Mouse (Mus musculus): ENCODE measurements at regions not wholly inside any gene's neighbourhood (a gene's known extent, or its start where the extent isn't known, plus 50 kb on each side); places are given as distances from the start of the nearest gene placed in this dataset.
A peak's percentile ranks its signal among the peaks of the same experiment; 100 is the strongest.

DNA sequence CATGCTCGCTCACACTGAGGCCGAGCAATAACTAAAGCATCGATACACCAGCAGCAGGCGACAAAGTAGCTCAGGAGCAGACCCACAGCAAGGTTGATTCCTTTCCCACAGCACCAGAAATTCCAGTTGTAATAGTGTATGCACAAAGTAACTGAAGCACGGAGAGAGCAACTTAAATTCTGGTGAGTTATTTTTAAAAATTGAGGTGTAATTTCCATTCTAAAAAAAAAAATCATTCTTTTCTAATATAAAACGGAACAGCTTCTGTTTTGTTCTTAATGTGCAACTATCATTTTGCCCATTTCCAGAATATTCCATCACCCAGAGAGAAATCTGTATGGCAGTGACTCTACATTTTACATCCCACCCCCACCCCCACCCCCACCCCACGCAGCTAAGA lies 202.1 kb upstream of the Runx1 start:
- no peak for DNase-seq (ENCODE audit: inconsistent age in 2 of 2, low spot score in 1 of 2)

DNA sequence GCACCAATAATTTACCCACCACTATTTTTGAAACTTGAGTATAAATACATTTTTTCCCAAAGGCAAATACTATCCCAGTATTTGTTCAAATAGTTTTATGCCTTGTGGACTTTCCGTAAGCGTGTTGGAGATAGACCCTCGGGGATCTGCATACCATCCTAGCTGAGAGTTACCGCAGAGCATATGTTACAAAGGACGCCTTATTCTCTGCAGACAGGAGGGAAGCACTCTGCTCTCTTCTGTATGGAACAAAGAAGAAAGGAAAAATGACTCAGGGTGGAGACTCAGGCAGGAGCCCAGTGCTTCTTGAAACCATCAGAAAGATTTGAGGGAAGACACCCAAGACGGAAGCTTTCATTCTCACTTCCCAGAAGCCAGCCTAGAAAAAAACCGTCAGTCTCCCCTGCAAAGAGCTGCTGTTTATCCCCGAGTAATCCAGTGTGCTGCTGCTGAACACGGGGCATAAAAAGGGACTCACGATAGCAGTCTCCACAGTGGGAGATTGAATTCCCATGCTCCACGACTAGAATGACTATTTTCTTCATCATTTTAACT lies 200.2 kb upstream of the Runx1 start:
- DNase-seq (ENCODE audit: inconsistent age in 2 of 2, low spot score in 1 of 2), result no peak

GRCm38 (mm10) chr16:93019800-93020555 lies 194.0 kb upstream of the Runx1 start:
- DNase-seq (ENCODE audit: inconsistent age in 2 of 2, low spot score in 1 of 2), result no peak

DNA sequence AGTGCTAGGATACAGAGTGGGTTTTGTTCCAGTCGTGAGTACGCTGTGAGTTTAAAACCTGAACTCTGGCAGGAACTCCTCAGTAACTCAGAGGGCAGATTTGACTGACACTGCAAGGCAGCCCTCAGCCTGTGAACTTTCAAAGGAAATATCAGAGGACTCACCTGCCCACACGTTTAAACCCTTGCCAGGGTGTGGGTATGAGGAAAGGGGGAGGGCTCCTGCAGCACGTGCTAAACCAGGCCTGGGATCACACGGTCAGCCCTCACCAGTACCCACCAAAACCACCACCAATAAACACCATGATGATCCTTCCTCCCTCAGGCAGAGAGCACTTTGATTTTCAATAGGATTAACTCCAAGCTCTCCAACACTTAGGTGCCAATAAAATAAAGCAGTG lies 192.8 kb upstream of the Runx1 start:
- DNase-seq (ENCODE audit: inconsistent age in 2 of 2, low spot score in 1 of 2), result no peak

- no peak for DNase-seq (ENCODE audit: inconsistent age in 2 of 2, low spot score in 1 of 2)
Measured at GRCm38 (mm10) chr16:93017025-93017424, 191.1 kb upstream of the Runx1 start.

DNA sequence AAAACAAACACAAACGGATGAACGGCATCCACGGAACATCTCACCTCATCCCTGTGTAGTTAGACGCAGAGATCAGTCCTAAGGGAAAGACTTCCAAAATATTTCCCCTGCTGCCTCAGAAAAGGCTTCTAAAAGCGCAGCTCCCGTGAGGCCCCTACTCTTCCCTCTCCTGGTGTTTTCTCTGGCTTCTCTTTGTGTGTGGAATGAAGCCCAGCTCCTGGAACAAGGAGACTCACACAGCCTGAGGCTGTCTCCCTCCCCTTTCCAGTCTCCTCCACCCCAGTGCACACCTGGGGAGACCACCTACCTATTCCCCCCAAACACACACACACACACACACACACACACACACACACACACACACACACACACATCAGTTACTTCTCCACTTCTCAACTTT lies 189.7 kb upstream of the Runx1 start:
- no peak for DNase-seq (ENCODE audit: inconsistent age in 2 of 2, low spot score in 1 of 2)

DNA sequence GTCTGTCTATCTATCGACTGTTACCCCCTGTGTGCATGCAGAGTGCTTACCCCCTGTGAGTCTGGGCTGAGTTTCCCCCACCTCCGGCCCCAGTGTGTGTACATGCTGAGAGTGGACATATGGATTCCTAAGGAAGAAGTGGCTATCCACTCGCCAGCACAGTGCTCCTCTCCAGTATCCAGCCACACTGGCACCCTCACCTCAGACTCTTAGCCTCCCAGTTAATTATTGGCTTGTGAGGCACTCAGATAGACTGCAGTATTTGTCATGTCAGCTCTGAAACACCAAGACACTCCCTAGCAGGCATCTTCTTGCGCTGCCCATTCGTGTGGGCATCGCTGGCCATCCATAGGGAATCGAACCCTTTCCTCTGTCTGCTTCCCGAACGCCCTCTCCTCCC lies 189.0 kb upstream of the Runx1 start:
- DNase-seq (ENCODE audit: inconsistent age in 2 of 2, low spot score in 1 of 2), result no peak

- no peak for DNase-seq (ENCODE audit: inconsistent age in 2 of 2, low spot score in 1 of 2)
Measured at GRCm38 (mm10) chr16:93013881-93014280, 187.9 kb upstream of the Runx1 start.

GRCm38 (mm10) chr16:93013256-93013655 lies 187.3 kb upstream of the Runx1 start:
- peak; percentile 21 to 63 for DNase-seq (ENCODE audit: inconsistent age in 2 of 2, low spot score in 1 of 2)

- DNase-seq (ENCODE audit: inconsistent age in 2 of 2, low spot score in 1 of 2), result no peak
Measured at GRCm38 (mm10) chr16:93011474-93011873, 185.5 kb upstream of the Runx1 start.

- DNase-seq (ENCODE audit: inconsistent age in 2 of 2, low spot score in 1 of 2), result peak; percentile 80 to 83
Measured at GRCm38 (mm10) chr16:93006321-93006984, 180.5 kb upstream of the Runx1 start.

DNA sequence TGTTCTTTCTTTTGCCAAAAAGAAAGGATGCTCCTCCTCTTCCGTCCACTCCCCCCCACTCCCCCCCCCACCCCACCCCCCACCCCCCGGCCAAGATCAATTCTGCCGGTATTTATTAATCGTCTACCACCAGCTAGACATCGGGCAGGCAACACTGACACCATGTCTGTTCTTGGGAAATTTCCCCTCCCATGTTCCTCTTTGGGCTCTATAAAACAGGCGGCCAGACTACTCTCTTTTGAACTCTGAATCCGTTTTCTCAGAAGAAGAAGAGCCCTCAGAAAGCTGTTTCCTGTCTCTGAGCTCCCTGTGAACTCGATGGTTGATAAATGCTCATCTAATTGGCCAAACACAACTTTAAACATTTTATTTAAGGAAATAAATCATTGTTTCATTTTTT lies 179.5 kb upstream of the Runx1 start:
- no peak for DNase-seq (ENCODE audit: inconsistent age in 2 of 2, low spot score in 1 of 2)

GRCm38 (mm10) chr16:93003830-93004229 lies 177.9 kb upstream of the Runx1 start:
- no peak for DNase-seq (ENCODE audit: inconsistent age in 2 of 2, low spot score in 1 of 2)

- DNase-seq (ENCODE audit: inconsistent age in 2 of 2, low spot score in 1 of 2), result no peak
Measured at GRCm38 (mm10) chr16:92998689-92999088, 172.7 kb upstream of the Runx1 start.

GRCm38 (mm10) chr16:92997636-92998035 lies 171.7 kb upstream of the Runx1 start:
- no peak for DNase-seq (ENCODE audit: inconsistent age in 2 of 2, low spot score in 1 of 2)

- no peak for DNase-seq (ENCODE audit: inconsistent age in 2 of 2, low spot score in 1 of 2)
Measured at GRCm38 (mm10) chr16:92995993-92996350, 170.0 kb upstream of the Runx1 start.

DNA sequence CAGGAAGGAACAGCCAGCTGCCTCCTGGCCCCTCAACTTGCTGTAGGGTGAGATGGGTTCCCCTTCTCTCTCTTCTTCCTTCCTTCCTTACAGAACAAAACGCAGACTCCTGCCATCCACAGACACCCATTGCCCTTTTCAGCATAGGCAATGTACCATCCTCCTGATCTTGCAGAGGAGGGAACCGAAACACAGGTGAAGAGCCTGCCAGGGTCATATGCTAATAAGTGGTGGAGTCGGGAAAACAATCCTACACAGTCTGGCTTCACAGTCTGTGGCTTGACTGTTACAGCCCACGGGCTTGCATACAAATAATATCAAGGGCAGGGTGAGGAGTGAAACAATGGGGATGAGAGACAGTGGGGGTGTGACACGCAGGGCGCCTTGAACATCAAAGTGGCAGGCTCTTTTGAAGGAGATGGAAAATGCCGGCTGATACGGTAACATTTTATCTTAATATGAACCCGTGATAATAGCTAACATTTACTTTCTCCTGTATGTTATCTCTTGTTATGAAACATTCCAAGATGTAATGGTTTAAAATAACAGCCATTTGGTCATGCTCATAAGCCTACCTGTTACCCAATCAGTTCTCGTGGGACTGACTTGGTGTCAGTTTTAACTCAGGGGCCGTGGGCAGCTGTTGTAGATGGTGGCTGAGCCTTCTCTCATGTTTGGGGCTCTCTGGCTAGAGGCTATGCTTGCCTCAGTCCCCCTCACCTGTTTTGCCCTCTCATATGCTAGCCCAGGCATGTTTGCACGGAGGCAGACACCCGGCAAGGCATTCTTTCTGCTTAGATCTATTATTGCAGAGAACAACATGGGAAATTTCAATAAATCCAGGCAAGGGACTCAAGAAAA lies 169.4 kb upstream of the Runx1 start:
- no peak for DNase-seq (ENCODE audit: inconsistent age in 2 of 2, low spot score in 1 of 2)

GRCm38 (mm10) chr16:92992876-92993275 lies 166.9 kb upstream of the Runx1 start:
- no peak for DNase-seq (ENCODE audit: inconsistent age in 2 of 2, low spot score in 1 of 2)

DNA sequence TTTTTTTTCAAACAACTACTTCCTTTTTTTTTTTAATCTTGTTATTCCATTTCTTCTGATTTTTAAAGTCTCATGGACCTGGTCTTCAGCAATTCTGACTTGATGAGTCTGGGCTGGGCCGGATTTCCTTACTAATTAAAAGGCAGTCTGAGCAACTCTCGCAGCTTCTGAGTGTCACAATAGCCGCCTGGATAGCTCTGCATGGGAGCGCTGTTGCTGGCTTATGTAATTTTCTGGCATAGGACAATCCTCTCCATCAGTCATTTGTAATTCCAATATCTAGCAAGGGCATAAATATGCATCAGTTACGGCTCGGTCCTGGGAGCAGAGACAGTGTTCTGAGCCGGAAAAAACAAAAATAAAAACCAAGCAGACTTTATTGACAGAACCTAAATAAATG lies 165.5 kb upstream of the Runx1 start:
- no peak for DNase-seq (ENCODE audit: inconsistent age in 2 of 2, low spot score in 1 of 2)

GRCm38 (mm10) chr16:92988416-92988815 lies 162.5 kb upstream of the Runx1 start:
- DNase-seq (ENCODE audit: inconsistent age in 2 of 2, low spot score in 1 of 2), result no peak

DNA sequence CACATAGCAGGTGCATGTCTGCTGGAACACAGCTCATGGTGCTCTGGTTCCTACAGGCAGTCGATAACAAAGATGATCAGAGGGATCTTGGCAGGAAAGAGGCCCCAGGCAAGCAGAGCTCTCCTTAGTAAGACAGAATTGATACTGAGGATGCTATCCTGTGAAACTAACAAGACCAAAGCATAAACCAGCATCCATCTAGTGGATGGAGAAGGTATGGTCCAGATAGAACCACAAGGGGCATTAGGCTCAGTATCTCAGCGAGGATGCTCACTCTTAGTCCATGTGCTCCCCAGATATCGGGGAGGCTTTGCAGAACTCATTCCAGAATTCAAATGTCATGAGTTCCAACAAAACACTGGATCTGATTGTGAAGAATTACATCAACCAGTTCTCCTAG lies 162.1 kb upstream of the Runx1 start:
- DNase-seq (ENCODE audit: inconsistent age in 2 of 2, low spot score in 1 of 2), result no peak

DNA sequence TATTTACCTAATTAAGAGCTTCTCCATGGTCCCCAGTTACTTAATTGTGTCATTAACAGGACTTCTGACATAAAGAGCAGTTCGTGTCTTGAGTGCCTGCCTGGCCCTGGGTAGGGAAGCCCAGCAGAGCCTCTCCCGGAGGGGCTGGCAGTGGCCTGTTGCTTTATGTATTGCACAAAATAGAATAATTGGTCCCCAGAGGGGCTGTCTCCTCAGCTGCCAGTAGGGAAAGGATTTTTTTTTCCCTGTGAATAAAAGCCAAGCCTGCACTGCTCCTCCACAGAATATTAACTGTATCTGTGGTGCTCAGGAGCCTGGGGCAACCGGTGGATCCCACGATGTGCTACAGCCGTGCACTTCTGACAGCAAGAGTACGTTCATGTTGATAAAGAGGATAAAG lies 159.8 kb upstream of the Runx1 start:
- peak in 1 of 2 experiments; percentile 55 for DNase-seq (ENCODE audit: inconsistent age in 2 of 2, low spot score in 1 of 2)
